Mouse (Mus musculus): ENCODE results near the gene Psmd9.

Psmd9 gene

GRCm38 (mm10) chr5:123169284-123169683 is at the start of gene Psmd9:
Psmd9 (plus strand) TSS chr5:123169413.
- H3K36me3 ChIP-seq (ENCODE audit: insufficient read depth, low read length) = peaks cover 21% of the 10 kb centered on the region
- TF ChIP-seq NANOG (IDR thresholded peaks at IDR 0.05; ENCODE audit: borderline replicate concordance, low read length) = no peak
- no peak for TF ChIP-seq CTCF (conservative IDR thresholded peaks at IDR 0.05; ENCODE audit: low read length)
- TF ChIP-seq POU5F1 (IDR thresholded peaks at IDR 0.05; ENCODE audit: borderline replicate concordance, low read length) = no peak
- H3K4me3 ChIP-seq (replicated peaks; ENCODE audit: low read length) = no peak within 1 kb of the TSS
- H3K9me3 ChIP-seq (ENCODE audit: low read length) = no peaks in the 10 kb centered on the region
- H3K27me3 ChIP-seq (ENCODE audit: insufficient read depth, low read length) = peaks cover 27% of the 10 kb centered on the region
- H3K4me1 ChIP-seq (replicated peaks; ENCODE audit: low read depth, low read length) = peaks cover 65% of the 10 kb centered on the region

GRCm38 (mm10) chr5:123120624-123121215 is 48.5 kb upstream of the Psmd9 start:
- Histone ChIP-seq H3K4me3 (replicated peaks; ENCODE audit: low read length) (peak overlapping the region; percentile 68), H3K9me3 (ENCODE audit: low read length) (0 out of 2 replicates have a peak, but pooled peaks cover 3% of the 10 kb centered on the region), H3K4me1 (replicated peaks; ENCODE audit: low read depth, low read length) (peaks cover 48% of the 10 kb centered on the region), H3K27me3 (ENCODE audit: insufficient read depth, low read length) (peaks cover 38% of the 10 kb centered on the region), H3K36me3 (ENCODE audit: insufficient read depth, low read length) (peaks cover 21% of the 10 kb centered on the region)
- TF ChIP-seq POU5F1 (IDR thresholded peaks at IDR 0.05; ENCODE audit: borderline replicate concordance, low read length) (no peak), NANOG (IDR thresholded peaks at IDR 0.05; ENCODE audit: borderline replicate concordance, low read length) (no peak), CTCF (conservative IDR thresholded peaks at IDR 0.05; ENCODE audit: low read length) (no peak)

GRCm38 (mm10) chr5:123122181-123122580 is 47.0 kb upstream of the Psmd9 start:
- no peak for TF ChIP-seq POU5F1 (IDR thresholded peaks at IDR 0.05; ENCODE audit: borderline replicate concordance, low read length)
- peak; percentile 79 for TF ChIP-seq CTCF (conservative IDR thresholded peaks at IDR 0.05; ENCODE audit: low read length)
- Histone ChIP-seq H3K4me3 (replicated peaks; ENCODE audit: low read length) (no peak overlapping the region), H3K4me1 (replicated peaks; ENCODE audit: low read depth, low read length) (peaks cover 48% of the 10 kb centered on the region), H3K9me3 (ENCODE audit: low read length) (0 out of 2 replicates have a peak, but pooled peaks cover 3% of the 10 kb centered on the region), H3K36me3 (ENCODE audit: insufficient read depth, low read length) (peaks cover 16% of the 10 kb centered on the region), H3K27me3 (ENCODE audit: insufficient read depth, low read length) (peaks cover 39% of the 10 kb centered on the region)

DNA sequence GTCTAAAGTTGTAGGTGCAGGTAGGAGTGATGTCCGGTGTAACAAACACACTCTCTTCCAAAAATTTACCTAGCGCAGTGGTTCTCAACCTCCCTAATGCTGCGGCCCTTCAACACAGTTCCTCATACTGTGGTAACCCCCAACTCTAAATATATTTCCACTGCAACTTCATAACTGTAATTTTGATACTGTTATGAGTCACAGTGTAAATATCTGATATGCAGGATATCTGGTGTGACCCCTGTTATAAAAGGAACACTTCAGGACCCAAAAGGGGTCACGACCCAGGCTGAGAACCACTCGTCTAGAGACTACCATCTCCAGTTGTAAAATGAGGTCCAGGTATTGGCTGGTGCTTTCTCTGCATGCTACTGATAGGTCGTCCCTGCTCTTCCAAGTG is 44.1 kb upstream of the Psmd9 start:
- H3K27me3 ChIP-seq (ENCODE audit: insufficient read depth, low read length) = peaks cover 44% of the 10 kb centered on the region
- no peak overlapping the region for H3K4me3 ChIP-seq (replicated peaks; ENCODE audit: low read length)
- peaks cover 5% of the 10 kb centered on the region for H3K36me3 ChIP-seq (ENCODE audit: insufficient read depth, low read length)
- 0 out of 2 replicates have a peak, but pooled peaks cover 3% of the 10 kb centered on the region for H3K9me3 ChIP-seq (ENCODE audit: low read length)
- peaks cover 52% of the 10 kb centered on the region for H3K4me1 ChIP-seq (replicated peaks; ENCODE audit: low read depth, low read length)
- no peak for TF ChIP-seq CTCF (conservative IDR thresholded peaks at IDR 0.05; ENCODE audit: low read length)
- no peak for TF ChIP-seq NANOG (IDR thresholded peaks at IDR 0.05; ENCODE audit: borderline replicate concordance, low read length)
- TF ChIP-seq POU5F1 (IDR thresholded peaks at IDR 0.05; ENCODE audit: borderline replicate concordance, low read length) = no peak

DNA sequence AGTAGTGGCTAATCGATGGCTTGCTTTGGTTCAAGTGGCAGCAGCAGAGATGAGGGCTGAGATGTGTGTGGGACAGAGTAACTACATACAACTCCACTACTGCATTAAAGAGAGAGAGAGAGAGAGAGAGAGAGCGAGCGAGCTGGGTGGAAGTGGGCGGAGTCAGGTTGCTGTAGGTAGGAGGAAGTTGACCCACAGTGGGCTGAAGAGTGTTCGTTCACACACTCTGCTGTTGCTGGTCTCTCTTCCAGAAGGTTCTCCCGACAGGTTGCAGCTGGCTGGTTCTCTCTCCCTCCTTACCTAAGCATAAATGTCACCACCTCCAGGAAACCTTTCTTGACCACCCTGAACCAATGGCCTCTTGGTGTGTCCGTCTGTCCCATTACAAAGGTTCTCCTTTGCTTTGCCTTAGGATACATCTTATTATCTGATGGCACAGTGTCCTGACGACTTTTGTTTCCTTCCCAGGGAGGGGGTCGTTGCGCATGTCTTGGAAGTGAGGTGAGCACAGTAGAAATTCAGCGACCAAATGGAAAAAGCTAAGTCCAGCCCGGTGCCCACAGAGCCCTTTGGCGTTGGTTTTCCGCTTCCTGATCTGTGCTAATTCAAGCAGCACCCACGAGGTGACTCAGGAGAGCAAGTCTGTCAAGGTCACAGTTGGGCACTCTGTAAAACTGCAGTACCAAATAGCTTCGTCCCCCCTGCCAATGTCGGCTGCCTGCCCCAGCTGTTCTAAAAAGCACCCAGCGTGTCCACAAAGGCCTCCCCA is 43.4 kb upstream of the Psmd9 start:
- H3K4me3 ChIP-seq (replicated peaks; ENCODE audit: low read length) = no peak overlapping the region
- TF ChIP-seq NANOG (IDR thresholded peaks at IDR 0.05; ENCODE audit: borderline replicate concordance, low read length) (no peak), CTCF (conservative IDR thresholded peaks at IDR 0.05; ENCODE audit: low read length) (no peak), POU5F1 (IDR thresholded peaks at IDR 0.05; ENCODE audit: borderline replicate concordance, low read length) (no peak)
- H3K4me1 ChIP-seq (replicated peaks; ENCODE audit: low read depth, low read length) = peaks cover 50% of the 10 kb centered on the region
- H3K36me3 ChIP-seq (ENCODE audit: insufficient read depth, low read length) = peaks cover 5% of the 10 kb centered on the region
- 0 out of 2 replicates have a peak, but pooled peaks cover 3% of the 10 kb centered on the region for H3K9me3 ChIP-seq (ENCODE audit: low read length)
- peaks cover 43% of the 10 kb centered on the region for H3K27me3 ChIP-seq (ENCODE audit: insufficient read depth, low read length)

DNA sequence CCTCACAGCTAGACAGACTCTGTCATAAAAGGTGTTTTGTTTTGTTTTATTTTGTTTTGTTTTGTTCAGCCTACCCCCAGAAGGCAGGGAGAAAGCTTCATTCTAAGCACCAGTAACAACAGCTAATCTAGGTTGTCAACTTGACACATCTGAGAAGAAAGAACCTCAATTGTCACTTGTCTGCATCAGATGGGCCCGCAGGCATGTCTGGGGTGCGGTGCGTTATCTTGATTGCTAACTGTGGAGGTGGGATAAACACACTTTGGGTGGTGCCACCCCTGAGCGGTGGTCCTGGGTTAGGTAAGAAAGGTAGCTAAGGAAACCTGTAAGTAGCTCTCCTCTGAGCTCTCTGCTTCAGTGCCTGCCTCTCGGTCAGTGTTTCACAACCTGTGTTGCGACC is 42.2 kb upstream of the Psmd9 start:
- 0 out of 2 replicates have a peak, but pooled peaks cover 3% of the 10 kb centered on the region for H3K9me3 ChIP-seq (ENCODE audit: low read length)
- H3K36me3 ChIP-seq (ENCODE audit: insufficient read depth, low read length) = peaks cover 5% of the 10 kb centered on the region
- peaks cover 49% of the 10 kb centered on the region for H3K4me1 ChIP-seq (replicated peaks; ENCODE audit: low read depth, low read length)
- H3K4me3 ChIP-seq (replicated peaks; ENCODE audit: low read length) = no peak overlapping the region
- no peak for TF ChIP-seq CTCF (conservative IDR thresholded peaks at IDR 0.05; ENCODE audit: low read length)
- no peak for TF ChIP-seq POU5F1 (IDR thresholded peaks at IDR 0.05; ENCODE audit: borderline replicate concordance, low read length)
- TF ChIP-seq NANOG (IDR thresholded peaks at IDR 0.05; ENCODE audit: borderline replicate concordance, low read length) = no peak
- peaks cover 52% of the 10 kb centered on the region for H3K27me3 ChIP-seq (ENCODE audit: insufficient read depth, low read length)

DNA sequence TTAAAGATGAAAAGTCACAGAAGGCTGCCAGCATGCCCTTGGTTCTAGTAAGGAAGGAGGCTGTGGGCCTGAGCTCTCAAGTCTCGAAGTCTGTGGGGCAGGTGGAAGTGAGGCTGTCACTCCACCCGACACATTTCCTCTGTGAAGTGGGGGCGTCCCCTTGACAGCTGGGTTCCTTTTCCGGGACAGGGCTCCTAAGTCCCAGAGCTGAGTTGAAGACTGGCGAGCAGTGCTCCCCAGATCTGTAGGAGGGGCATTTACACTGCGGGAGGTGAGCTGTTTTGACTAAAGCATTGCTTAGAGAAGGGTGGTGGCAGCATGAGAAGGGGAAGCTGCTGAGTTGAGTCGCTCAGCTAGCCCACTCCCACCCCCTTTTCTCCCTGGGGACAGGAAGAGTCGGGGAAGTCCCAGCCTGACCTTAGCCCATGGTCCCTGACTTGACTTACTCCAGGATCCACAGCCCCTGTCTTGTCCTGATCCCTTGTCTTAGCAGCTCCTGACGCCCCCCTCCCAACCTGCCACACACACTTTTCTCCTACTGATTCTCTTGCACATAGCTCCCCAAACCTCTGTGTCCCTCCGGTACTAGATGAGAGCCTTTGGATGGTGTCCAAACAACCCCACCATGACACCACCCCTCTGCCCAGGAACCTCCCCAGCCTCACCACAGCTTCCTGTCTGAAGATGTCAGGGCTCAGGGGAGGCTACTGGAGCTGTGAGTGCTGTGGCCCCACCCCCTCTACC is 40.6 kb upstream of the Psmd9 start:
- no peaks in the 10 kb centered on the region for H3K9me3 ChIP-seq (ENCODE audit: low read length)
- no peak for TF ChIP-seq CTCF (conservative IDR thresholded peaks at IDR 0.05; ENCODE audit: low read length)
- peaks cover 52% of the 10 kb centered on the region for H3K27me3 ChIP-seq (ENCODE audit: insufficient read depth, low read length)
- peaks cover 58% of the 10 kb centered on the region for H3K4me1 ChIP-seq (replicated peaks; ENCODE audit: low read depth, low read length)
- H3K4me3 ChIP-seq (replicated peaks; ENCODE audit: low read length) = no peak overlapping the region
- H3K36me3 ChIP-seq (ENCODE audit: insufficient read depth, low read length) = peaks cover 9% of the 10 kb centered on the region

- peaks cover 65% of the 10 kb centered on the region for H3K4me1 ChIP-seq (replicated peaks; ENCODE audit: low read depth, low read length)
- H3K36me3 ChIP-seq (ENCODE audit: insufficient read depth, low read length) = peaks cover 15% of the 10 kb centered on the region
- no peaks in the 10 kb centered on the region for H3K9me3 ChIP-seq (ENCODE audit: low read length)
- no peak for TF ChIP-seq CTCF (conservative IDR thresholded peaks at IDR 0.05; ENCODE audit: low read length)
- no peak for TF ChIP-seq NANOG (IDR thresholded peaks at IDR 0.05; ENCODE audit: borderline replicate concordance, low read length)
- TF ChIP-seq POU5F1 (IDR thresholded peaks at IDR 0.05; ENCODE audit: borderline replicate concordance, low read length) = no peak
- peaks cover 52% of the 10 kb centered on the region for H3K27me3 ChIP-seq (ENCODE audit: insufficient read depth, low read length)
- no peak overlapping the region for H3K4me3 ChIP-seq (replicated peaks; ENCODE audit: low read length)
Observed at GRCm38 (mm10) chr5:123129170-123129757, 39.9 kb upstream of the Psmd9 start.

Measured in E14TG2a.4 (cell line).